Comparison of ENCODE assay signal across 7 mouse cellular contexts in the genomic region with DNA sequence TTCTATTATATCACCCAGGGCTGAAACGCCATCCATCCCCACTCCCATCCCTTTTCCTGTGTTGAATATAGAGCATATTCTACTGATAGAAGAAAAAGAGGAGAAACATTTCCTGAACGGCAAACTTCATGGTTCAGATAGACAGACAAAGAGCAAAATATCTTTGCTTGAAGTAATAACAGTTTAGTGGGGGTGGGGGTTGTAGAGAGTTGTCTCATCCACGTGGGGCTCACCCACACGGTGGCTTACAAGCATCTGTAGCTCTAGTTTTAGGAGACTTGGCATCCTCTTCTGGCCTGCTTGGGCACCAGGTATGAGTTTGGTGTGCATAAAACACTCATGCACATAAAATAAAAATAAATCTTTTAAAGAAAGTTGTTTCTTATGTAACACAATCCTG. TPM values are rescaled to one million over a fixed set of nuclear protein-coding genes. Genes with fewer than 3 reads are reported as not detected.
A peak's percentile ranks its signal among the peaks of the same experiment; 100 is the strongest.
DNase-seq lines count a peak whose midpoint lies in the region; ATAC-seq and TF ChIP-seq lines count a peak whose summit lies in the region.

No protein-coding gene starts in this region.

- no peak overlapping the region for H3K27ac ChIP-seq in lung, postnatal 0 days (ENCODE audit: low read length)
- H3K27ac ChIP-seq in forebrain, embryonic 10.5 days, result peak overlapping the region; percentile 99
- peak overlapping the region; percentile 93; the same call in 1 of the 2 replicates for H3K27ac ChIP-seq in intestine, postnatal 0 days (ENCODE audit: low read depth, low read length)
- peak overlapping the region; percentile 96 for H3K27ac ChIP-seq in neural tube, embryonic 15.5 days (replicated peaks)

- no peaks in the 10 kb centered on the region for H3K36me3 ChIP-seq in lung, postnatal 0 days (ENCODE audit: insufficient read depth, low read length)
- no peaks in the 10 kb centered on the region for H3K36me3 ChIP-seq in forebrain, embryonic 10.5 days (replicated peaks)
- no peaks in the 10 kb centered on the region for H3K36me3 ChIP-seq in intestine, postnatal 0 days (ENCODE audit: control insufficient read depth, insufficient read depth)
- no peaks in the 10 kb centered on the region for H3K36me3 ChIP-seq in neural tube, embryonic 15.5 days

- H3K9ac ChIP-seq in lung, postnatal 0 days (replicated peaks; ENCODE audit: low read depth), result no peak overlapping the region
- H3K9ac ChIP-seq in intestine, postnatal 0 days (ENCODE audit: low read depth, low read length), result no peak overlapping the region
- peak overlapping the region; percentile 100 for H3K9ac ChIP-seq in neural tube, embryonic 15.5 days (replicated peaks)

- no peak for TF ChIP-seq EP300 in lung, postnatal 0 days (IDR thresholded peaks at IDR 0.05)

- peak overlapping the region; percentile 71 for H3K4me3 ChIP-seq in lung, postnatal 0 days (ENCODE audit: low read depth, low read length)
- peak overlapping the region; percentile 92 for H3K4me3 ChIP-seq in forebrain, embryonic 10.5 days
- H3K4me3 ChIP-seq in intestine, postnatal 0 days (ENCODE audit: low read depth, low read length), result peak overlapping the region; percentile 90; the same call in 1 of the 2 replicates
- peak overlapping the region; percentile 90 for H3K4me3 ChIP-seq in neural tube, embryonic 15.5 days (replicated peaks)

- TF ChIP-seq CTCF in lung, postnatal 0 days (IDR thresholded peaks at IDR 0.05), result no peak
- no peak for TF ChIP-seq CTCF in intestine, postnatal 0 days (IDR thresholded peaks at IDR 0.05; ENCODE audit: low read depth)

- H3K9me3 ChIP-seq in lung, postnatal 0 days (ENCODE audit: low read length), result no peaks in the 10 kb centered on the region
- H3K9me3 ChIP-seq in forebrain, embryonic 10.5 days, result no peaks in the 10 kb centered on the region
- H3K9me3 ChIP-seq in intestine, postnatal 0 days (ENCODE audit: control insufficient read depth), result no peaks in the 10 kb centered on the region
- H3K9me3 ChIP-seq in neural tube, embryonic 15.5 days (replicated peaks), result no peaks in the 10 kb centered on the region

- 27% methylated on average over 4 of the region's 4 CpGs for WGBS in lung, postnatal 0 days
- 39% methylated on average over 4 of the region's 4 CpGs for WGBS in forebrain, embryonic 10.5 days
- WGBS in intestine, postnatal 0 days, result 35% methylated on average over 4 of the region's 4 CpGs
- WGBS in neural tube, embryonic 15.5 days, result 25% methylated on average over 4 of the region's 4 CpGs

- H3K27me3 ChIP-seq in lung, postnatal 0 days (replicated peaks; ENCODE audit: insufficient read depth, low read length), result no peaks in the 10 kb centered on the region
- peaks cover 6% of the 10 kb centered on the region; the same call in 1 of the 2 replicates for H3K27me3 ChIP-seq in forebrain, embryonic 10.5 days (ENCODE audit: poor library complexity, severe bottlenecking)
- no peaks in the 10 kb centered on the region for H3K27me3 ChIP-seq in intestine, postnatal 0 days (replicated peaks; ENCODE audit: control insufficient read depth, insufficient read depth, low read length)
- H3K27me3 ChIP-seq in neural tube, embryonic 15.5 days (replicated peaks), result no peaks in the 10 kb centered on the region

- ATAC-seq in lung, postnatal 0 days, result no peak
- no peak for ATAC-seq in intestine, postnatal 0 days
- no peak for ATAC-seq in neural tube, embryonic 15.5 days (ENCODE audit: low FRiP score)

- 0 out of 2 replicates have a peak overlapping the region, but pooled peaks have one; percentile 81 for H3K4me2 ChIP-seq in lung, postnatal 0 days (replicated peaks; ENCODE audit: low read depth, low read length)
- peak overlapping the region; percentile 72 for H3K4me2 ChIP-seq in intestine, postnatal 0 days (replicated peaks; ENCODE audit: low read depth)
- H3K4me2 ChIP-seq in neural tube, embryonic 15.5 days, result peak overlapping the region; percentile 68

- peaks cover 10% of the 10 kb centered on the region; the same call in 1 of the 2 replicates for H3K4me1 ChIP-seq in lung, postnatal 0 days (ENCODE audit: insufficient read depth, low read depth, low read length)
- peaks cover 38% of the 10 kb centered on the region for H3K4me1 ChIP-seq in forebrain, embryonic 10.5 days
- peaks cover 9% of the 10 kb centered on the region; the same call in 1 of the 2 replicates for H3K4me1 ChIP-seq in intestine, postnatal 0 days (replicated peaks; ENCODE audit: control insufficient read depth, insufficient read depth, low read length)
- peaks cover 38% of the 10 kb centered on the region for H3K4me1 ChIP-seq in neural tube, embryonic 15.5 days

- no peak for DNase-seq in lung, postnatal 0 days (ENCODE audit: low spot score)
- no peak for DNase-seq in lung, postnatal 14 days
- no peak for DNase-seq in forebrain, embryonic 10.5 days (ENCODE audit: extremely low spot score, low spot score)
- no peak for DNase-seq in layer of hippocampus, adult 8-10 months (ENCODE audit: low spot score in 2 of 2)
- DNase-seq in spleen, postnatal 10 days (ENCODE audit: low spot score in 2 of 2), result no peak

RNA-seq across cellular contexts. Expression of a gene that starts 0.6 kb away (rescaled TPM):
- polyA plus RNA-seq in lung, postnatal 0 days (2015; fragmentation: Nextera tagmentation; extraction: Ambion mirVana), result 2,084 and 2,244 TPM in 2 replicates
- polyA plus RNA-seq in forebrain, embryonic 10.5 days (2016; fragmentation: Nextera tagmentation; extraction: Ambion mirVana), result 2,414 and 2,501 TPM in 2 replicates
- 3,149 and 3,323 TPM in 2 replicates for polyA plus RNA-seq in intestine, postnatal 0 days (2015; fragmentation: Nextera tagmentation; extraction: Ambion mirVana)
- polyA plus RNA-seq in neural tube, embryonic 15.5 days (2015; fragmentation: Nextera tagmentation; extraction: Ambion mirVana), result 3,928 and 4,902 TPM in 2 replicates
- total RNA-seq in layer of hippocampus, adult 8-10 months (2022), result 100 to 1,000 TPM; 202 to 382 (median 276) TPM

RNA-seq across cellular contexts. Expression of a gene that starts 59.4 kb away (rescaled TPM):
- polyA plus RNA-seq in lung, postnatal 0 days (2015; fragmentation: Nextera tagmentation; extraction: Ambion mirVana), result 43.0 and 47.6 TPM in 2 replicates
- polyA plus RNA-seq in forebrain, embryonic 10.5 days (2016; fragmentation: Nextera tagmentation; extraction: Ambion mirVana), result 29.4 and 30.1 TPM in 2 replicates
- polyA plus RNA-seq in intestine, postnatal 0 days (2015; fragmentation: Nextera tagmentation; extraction: Ambion mirVana), result 43.4 and 45.2 TPM in 2 replicates
- 36.5 and 40.9 TPM in 2 replicates for polyA plus RNA-seq in neural tube, embryonic 15.5 days (2015; fragmentation: Nextera tagmentation; extraction: Ambion mirVana)
- total RNA-seq in layer of hippocampus, adult 8-10 months (2022), result 10 to 100 TPM; 57.9 to 64.6 (median 62.4) TPM
